Mouse (Mus musculus): Measurements from ENCODE around the gene Nox4. TPM values are rescaled to one million over a fixed set of nuclear protein-coding genes. Genes with fewer than 3 reads are reported as not detected.

Gene Nox4
- total RNA-seq (2023): not detected

GRCm38 (mm10) chr7:87245856-87246579, at the start of gene Nox4:
Gene Nox4 (plus strand): TSS chr7:87246096.

Other genes with a start within 250 kb of the Nox4 start
- gene Vmn2r79, start 250.0 kb upstream of the Nox4 start, total RNA-seq (2023): not detected
- not detected for gene Tyr, start 247.4 kb downstream of the Nox4 start, total RNA-seq (2023)